Mouse (Mus musculus) lung, postnatal 0 days (tissue): ENCODE data around the gene Gtf2h4. TPM values are rescaled to one million over a fixed set of nuclear protein-coding genes. Genes with fewer than 3 reads are reported as not detected.

Experiments
- ATAC-seq: fragments of 200-750 bp; cut with Nextera tagmentation; 2 replicates; pipeline ENCODE4 v1.8.0; 2017; ENCODE audit warnings: moderate library complexity
- DNase-seq: peaks from one replicate; pipeline ENCODE4 v3.0.0-alpha.2; 2016; ENCODE audit warnings: low spot score
- H3K27ac ChIP-seq: fragments of 300-500 bp; sonication (generic); 2 replicates; pipeline ENCODE4 v1.5.1; 2014; ENCODE audit warnings: antibody characterized with exemption, mild to moderate bottlenecking, low read length, mixed read lengths
- H3K27me3 ChIP-seq: fragments of 300-500 bp; sonication (generic); replicated peaks from 2 replicates; pipeline ENCODE4 v1.6.1; 2014; ENCODE audit warnings: low read length, mixed read lengths; ENCODE audit not compliant: insufficient read depth
- H3K36me3 ChIP-seq: fragments of 300-500 bp; sonication (generic); 2 replicates; pipeline ENCODE4 v1.6.1; 2014; ENCODE audit warnings: low read length, mixed read lengths; ENCODE audit not compliant: insufficient read depth
- H3K4me1 ChIP-seq: fragments of 300-500 bp; sonication (generic); 2 replicates; pipeline ENCODE4 v1.6.1; 2014; ENCODE audit warnings: antibody characterized with exemption, low read depth, low read length, mixed read lengths; ENCODE audit not compliant: insufficient read depth
- H3K4me2 ChIP-seq: fragments of 300-500 bp; sonication (generic); replicated peaks from 2 replicates; pipeline ENCODE4 v1.6.1; 2014; ENCODE audit warnings: low read depth, mild to moderate bottlenecking, low read length, moderate library complexity, mixed read lengths
- H3K4me3 ChIP-seq: fragments of 300-500 bp; sonication (generic); 2 replicates; pipeline ENCODE4 v1.5.1; 2014; ENCODE audit warnings: low read depth, low read length
- H3K9ac ChIP-seq: fragments of 300-500 bp; sonication (generic); replicated peaks from 2 replicates; pipeline ENCODE4 v1.6.1; 2014; ENCODE audit warnings: low read depth, mild to moderate bottlenecking
- H3K9me3 ChIP-seq: fragments of 300-500 bp; sonication (generic); 2 replicates; pipeline ENCODE4 v1.6.1; 2016; ENCODE audit warnings: low read length, mixed read lengths
- CTCF ChIP-seq: IDR thresholded peaks from 2 replicates; pipeline ENCODE4 v1.5.1; 2016; ENCODE audit warnings: antibody characterized with exemption, mild to moderate bottlenecking
- EP300 ChIP-seq: IDR thresholded peaks from 2 replicates; pipeline ENCODE4 v1.6.1; 2016; ENCODE audit warnings: antibody characterized with exemption, mild to moderate bottlenecking, control low read depth
- WGBS: fragments of 180-500 bp; shearing (Covaris S2); extraction: QIAGEN DNeasy Blood & Tissue Kit; methylation state at CpG from one replicate; pipeline ENCODE4 v1.1.7; 2014; 5-methylcytosine and 5-hydroxymethylcytosine counted together
- polyA plus RNA-seq: library from polyadenylated mRNA; unstranded; fragments of >200 nt; fragmentation: Nextera tagmentation; extraction: Ambion mirVana; gene quantifications from 2 replicates; pipeline ENCODE4 v1.2.1, GENCODE M21; 2015

Gtf2h4 gene
- 19.2 and 21.4 TPM in 2 replicates for polyA plus RNA-seq

DNA sequence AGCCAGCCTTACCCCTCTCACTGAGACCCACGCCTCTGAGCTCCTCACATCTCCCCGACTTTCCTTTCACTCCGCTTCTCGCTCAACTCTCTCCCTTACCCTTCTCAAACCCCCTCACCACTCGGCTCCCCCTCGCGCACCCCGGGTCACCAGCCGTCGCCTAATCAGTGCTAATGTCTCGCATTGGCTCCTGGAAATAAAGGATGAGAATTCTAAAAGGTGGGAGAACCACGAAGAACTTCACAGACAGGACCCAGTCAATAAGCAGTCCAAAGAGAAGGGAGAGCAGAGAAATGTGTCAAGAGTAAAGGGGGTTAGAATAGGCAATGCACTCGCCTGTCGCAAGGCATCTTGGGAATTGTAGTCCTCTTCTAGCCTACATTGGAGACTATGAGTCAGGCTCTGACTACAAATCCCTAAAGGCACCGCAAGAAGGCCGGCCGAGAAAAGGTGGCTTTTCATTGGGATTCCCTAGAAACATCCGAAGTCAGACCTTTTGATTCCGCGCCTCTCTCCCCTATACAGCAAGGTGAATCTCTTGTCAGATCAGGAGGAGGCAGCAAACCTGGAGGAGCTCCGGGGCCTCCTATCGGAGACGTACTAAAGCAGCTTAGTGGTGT, at the start of gene Gtf2h4:
Gtf2h4 (minus strand) TSS at position 324 of the 620 bp plus-strand sequence.
- peak; percentile 98 for DNase-seq
- under 1% methylated on average over 23 of the region's 23 CpGs for WGBS
- no peaks in the 10 kb centered on the region for H3K27me3 ChIP-seq
- TF ChIP-seq EP300 (no peak), CTCF (0 out of 2 replicates have a peak, but pooled peaks have one; percentile 26)
- H3K9ac ChIP-seq, result peak within 1 kb of the TSS; percentile 82
- ATAC-seq, result peak; percentile 99
- H3K4me1 ChIP-seq, result 0 out of 2 replicates have a peak, but pooled peaks cover 6% of the 10 kb centered on the region
- H3K9me3 ChIP-seq, result no peaks in the 10 kb centered on the region
- no peaks in the 10 kb centered on the region for H3K36me3 ChIP-seq
- H3K4me3 ChIP-seq, result peak within 1 kb of the TSS; percentile 55
- H3K4me2 ChIP-seq, result peak within 1 kb of the TSS; percentile 70
- H3K27ac ChIP-seq, result 0 out of 2 replicates have a peak within 1 kb of the TSS, but pooled peaks have one; percentile 1

GRCm38 (mm10) chr17:35721676-35722075, 48.1 kb upstream of the Gtf2h4 start:
- Histone ChIP-seq H3K9me3 (no peaks in the 10 kb centered on the region), H3K27me3 (no peaks in the 10 kb centered on the region), H3K4me1 (no peaks in the 10 kb centered on the region; the same call in 1 of the 2 replicates), H3K4me3 (no peak overlapping the region), H3K36me3 (no peaks in the 10 kb centered on the region), H3K4me2 (no peak overlapping the region), H3K9ac (no peak overlapping the region), H3K27ac (no peak overlapping the region)
- TF ChIP-seq EP300 (no peak), CTCF (no peak)
- ATAC-seq, result no peak
- no peak for DNase-seq
- WGBS, result 59% methylated on average over 8 of the region's 8 CpGs

- TF ChIP-seq CTCF (no peak), EP300 (peak; percentile 78; the same call in 1 of the 2 replicates)
- Histone ChIP-seq H3K9me3 (no peaks in the 10 kb centered on the region), H3K4me3 (no peak overlapping the region), H3K9ac (no peak overlapping the region), H3K4me1 (no peaks in the 10 kb centered on the region; the same call in 1 of the 2 replicates), H3K36me3 (no peaks in the 10 kb centered on the region), H3K27ac (peak overlapping the region; percentile 72), H3K27me3 (no peaks in the 10 kb centered on the region), H3K4me2 (no peak overlapping the region)
- peak; percentile 86 for ATAC-seq
- WGBS, result 7% methylated on average over 11 of the region's 11 CpGs
- DNase-seq, result peak; percentile 92
These were observed 46.8 kb upstream of the Gtf2h4 start for GRCm38 (mm10) chr17:35720340-35720727.

DNA sequence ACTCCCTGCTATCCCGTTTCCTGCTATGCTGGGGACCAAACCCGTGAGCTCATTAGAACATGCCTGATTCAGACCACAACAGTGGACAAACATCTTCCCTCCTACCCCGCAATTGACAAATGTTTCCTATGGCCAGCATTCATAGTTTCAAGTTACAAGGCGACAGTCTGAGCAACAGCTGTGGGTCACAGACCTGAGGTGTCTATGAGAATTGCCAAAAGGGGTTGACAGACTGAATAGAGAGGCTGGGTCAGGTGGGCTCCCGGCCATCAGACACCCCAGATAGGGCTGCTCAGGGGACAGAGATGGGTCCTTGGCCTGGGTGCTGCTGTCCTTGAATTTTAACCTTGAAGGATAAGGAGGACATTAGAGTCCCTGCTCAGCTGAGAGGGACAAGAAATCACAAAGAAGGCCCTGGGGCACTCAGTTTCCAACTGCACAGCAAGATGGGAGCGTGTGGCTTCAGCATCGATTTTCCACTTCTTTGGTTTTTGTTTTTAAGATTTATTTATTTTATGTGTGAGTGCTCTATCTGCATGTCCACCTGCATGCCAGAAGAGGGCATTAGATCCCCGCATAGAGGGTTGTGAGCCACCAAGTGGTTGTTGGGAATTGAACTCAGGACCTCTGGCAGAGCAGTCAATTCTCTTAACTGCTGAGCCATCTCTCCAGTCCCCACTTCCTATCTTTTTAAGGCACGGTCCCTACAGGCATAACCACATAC, 46.2 kb upstream of the Gtf2h4 start:
- Histone ChIP-seq H3K36me3 (no peaks in the 10 kb centered on the region), H3K4me1 (no peaks in the 10 kb centered on the region; the same call in 1 of the 2 replicates), H3K27ac (peak overlapping the region; percentile 72), H3K4me3 (no peak overlapping the region), H3K4me2 (no peak overlapping the region), H3K27me3 (no peaks in the 10 kb centered on the region), H3K9me3 (no peaks in the 10 kb centered on the region), H3K9ac (no peak overlapping the region)
- TF ChIP-seq CTCF, result peak; percentile 57
- TF ChIP-seq EP300, result no peak; the same call in 1 of the 2 replicates
- DNase-seq, result peak; percentile 83
- WGBS, result 44% methylated on average over 9 of the region's 9 CpGs
- peak; percentile 60 for ATAC-seq

- no peak for TF ChIP-seq CTCF
- no peak for TF ChIP-seq EP300
- WGBS, result 77% methylated on average over 6 of the region's 6 CpGs
These were observed 43.5 kb upstream of the Gtf2h4 start for GRCm38 (mm10) chr17:35717080-35717479.

DNA sequence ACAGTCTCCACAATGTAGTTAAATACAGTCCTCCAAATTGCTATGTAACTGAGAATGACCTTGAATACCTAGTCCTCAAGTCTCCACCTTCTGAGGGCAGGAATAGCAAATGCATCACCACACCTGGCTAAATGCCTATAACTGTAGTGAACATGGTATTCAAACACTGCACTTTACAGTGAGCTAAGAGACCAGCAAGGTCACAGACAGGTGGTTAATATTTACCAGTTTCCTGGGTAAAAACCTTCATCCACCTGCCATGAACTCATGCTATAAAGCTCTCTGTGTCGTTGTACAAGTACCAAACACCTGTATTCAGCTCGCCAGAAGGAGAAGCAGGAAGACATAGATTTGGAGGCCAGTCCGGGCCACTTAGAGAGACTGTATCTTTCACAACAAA, 42.6 kb upstream of the Gtf2h4 start:
- Histone ChIP-seq H3K4me3 (no peak overlapping the region), H3K9me3 (no peaks in the 10 kb centered on the region), H3K4me1 (no peaks in the 10 kb centered on the region), H3K9ac (no peak overlapping the region), H3K36me3 (no peaks in the 10 kb centered on the region), H3K27ac (no peak overlapping the region), H3K4me2 (no peak overlapping the region), H3K27me3 (no peaks in the 10 kb centered on the region)
- TF ChIP-seq EP300 (no peak), CTCF (no peak)
- DNase-seq (no peak), ATAC-seq (no peak)
- 69% methylated on average over 3 of the region's 3 CpGs for WGBS

More at GRCm38 (mm10) chr17:35717080-35717479, 43.5 kb upstream of the Gtf2h4 start:
- Histone ChIP-seq H3K36me3 (no peaks in the 10 kb centered on the region), H3K27ac (no peak overlapping the region), H3K9ac (no peak overlapping the region), H3K4me1 (no peaks in the 10 kb centered on the region; the same call in 1 of the 2 replicates), H3K4me3 (no peak overlapping the region), H3K9me3 (no peaks in the 10 kb centered on the region), H3K27me3 (no peaks in the 10 kb centered on the region), H3K4me2 (no peak overlapping the region)
- no peak for DNase-seq
- ATAC-seq, result no peak
